Mouse (Mus musculus) left cerebral cortex, adult 9 months (tissue): ENCODE data around the gene Emc10.

Experiments
- DNase-seq, 2 experiments: peaks; one replicate each; pipeline ENCODE4 v3.0.0; 2022; ENCODE audit warnings: low spot score in 2 of 2

Gene Emc10

DNA sequence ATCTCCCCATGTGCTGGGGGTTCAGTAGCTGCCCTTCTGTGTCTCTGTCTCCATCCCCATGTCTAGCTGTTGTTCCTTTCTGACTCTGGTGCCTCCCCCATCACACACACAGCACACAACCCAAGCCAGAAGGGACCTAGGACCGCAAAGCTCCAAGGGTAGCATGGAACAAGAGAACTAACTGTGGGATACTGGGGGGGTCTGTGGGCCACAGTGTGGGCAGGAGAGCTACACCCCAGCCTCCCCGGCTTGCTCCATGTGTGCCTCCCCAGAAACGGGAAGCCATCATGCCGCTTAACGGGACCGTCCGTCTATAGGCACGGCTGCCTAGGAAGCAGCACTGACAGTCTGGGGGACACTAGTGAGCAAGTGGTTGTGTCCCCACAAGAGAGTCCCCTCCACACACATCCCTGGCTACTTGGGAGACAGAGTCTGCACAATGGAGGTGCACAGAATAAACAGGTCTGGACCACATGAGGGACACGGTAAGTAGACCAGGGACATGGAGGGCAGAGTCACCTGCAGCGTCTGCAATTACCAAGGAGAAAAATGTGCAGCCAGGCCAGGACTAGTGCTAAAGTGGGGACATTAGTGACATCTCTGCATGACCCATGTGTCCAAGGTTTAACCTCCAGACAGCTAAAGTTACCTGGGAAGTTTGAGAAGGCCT, 32.6 kb downstream of the Emc10 start:
- no peak for DNase-seq

DNA sequence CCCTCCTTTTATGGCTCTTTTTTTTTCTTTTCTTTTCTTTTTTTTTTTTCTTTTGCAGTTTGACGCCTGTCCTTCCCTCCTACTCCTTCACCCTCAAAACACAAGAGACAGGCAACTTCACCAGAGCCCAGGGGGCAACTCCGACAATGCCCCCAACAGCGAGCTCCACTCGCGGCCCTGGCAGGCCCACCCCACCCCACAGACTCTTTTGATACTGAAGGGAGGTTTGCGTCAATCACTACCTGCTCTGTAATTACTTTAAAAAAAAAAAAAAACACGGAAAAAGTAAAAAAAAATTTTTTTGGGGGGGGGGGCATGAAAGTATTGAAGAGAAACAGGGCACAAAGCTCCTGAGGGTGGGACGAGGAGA, 33.3 kb downstream of the Emc10 start:
- no peak for DNase-seq

DNA sequence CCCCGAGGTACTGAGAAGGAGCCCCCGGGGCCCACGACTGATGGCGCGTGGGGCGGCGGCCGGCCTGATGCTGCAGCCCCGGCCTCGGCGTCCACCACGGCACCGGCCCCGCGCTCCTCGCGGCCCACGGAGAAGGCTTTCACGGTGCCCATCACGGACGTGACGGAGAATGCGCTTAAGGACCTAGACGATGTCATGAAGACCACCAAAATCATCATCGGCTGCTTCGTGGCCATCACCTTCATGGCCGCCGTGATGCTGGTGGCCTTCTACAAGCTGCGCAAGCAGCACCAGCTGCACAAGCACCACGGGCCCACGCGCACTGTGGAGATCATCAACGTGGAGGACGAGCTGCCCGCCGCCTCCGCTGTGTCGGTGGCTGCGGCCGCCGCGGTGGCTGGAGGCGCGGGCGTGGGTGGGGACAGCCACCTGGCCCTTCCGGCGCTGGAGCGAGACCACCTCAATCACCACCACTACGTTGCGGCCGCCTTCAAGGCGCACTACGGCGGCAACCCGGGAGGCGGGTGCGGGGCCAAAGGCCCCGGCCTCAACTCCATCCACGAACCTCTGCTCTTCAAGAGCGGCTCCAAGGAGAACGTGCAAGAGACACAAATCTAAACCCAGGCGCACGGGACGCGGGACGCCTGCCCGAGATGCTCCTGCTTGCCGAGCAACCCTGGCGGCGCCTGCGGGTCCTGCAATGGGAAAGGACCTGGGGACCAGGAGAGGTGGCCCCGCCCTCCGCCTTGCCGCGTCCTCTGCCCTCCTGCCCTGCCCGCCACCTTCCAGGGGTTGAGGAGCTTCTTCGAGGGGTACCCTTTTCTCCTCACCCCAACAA, 33.9 kb downstream of the Emc10 start:
- no peak for DNase-seq

DNA sequence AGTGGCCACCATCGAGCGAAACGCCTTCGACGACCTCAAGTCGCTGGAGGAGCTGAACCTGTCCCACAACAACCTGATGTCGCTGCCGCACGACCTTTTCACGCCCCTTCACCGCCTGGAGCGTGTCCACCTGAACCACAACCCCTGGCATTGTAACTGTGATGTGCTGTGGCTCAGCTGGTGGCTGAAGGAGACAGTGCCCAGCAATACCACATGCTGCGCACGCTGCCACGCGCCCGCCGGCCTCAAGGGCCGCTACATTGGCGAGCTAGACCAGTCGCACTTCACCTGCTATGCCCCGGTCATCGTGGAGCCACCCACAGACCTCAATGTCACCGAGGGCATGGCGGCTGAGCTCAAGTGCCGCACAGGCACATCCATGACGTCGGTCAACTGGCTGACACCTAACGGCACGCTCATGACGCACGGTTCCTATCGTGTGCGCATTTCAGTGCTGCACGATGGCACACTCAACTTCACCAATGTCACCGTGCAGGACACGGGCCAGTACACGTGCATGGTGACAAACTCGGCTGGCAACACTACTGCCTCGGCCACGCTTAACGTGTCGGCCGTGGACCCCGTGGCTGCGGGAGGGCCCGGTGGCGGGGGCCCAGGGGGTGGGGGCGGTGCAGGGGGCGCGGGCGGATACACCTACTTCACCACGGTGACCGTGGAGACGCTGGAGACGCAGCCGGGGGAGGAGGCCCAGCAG, 34.7 kb downstream of the Emc10 start:
- no peak for DNase-seq

DNA sequence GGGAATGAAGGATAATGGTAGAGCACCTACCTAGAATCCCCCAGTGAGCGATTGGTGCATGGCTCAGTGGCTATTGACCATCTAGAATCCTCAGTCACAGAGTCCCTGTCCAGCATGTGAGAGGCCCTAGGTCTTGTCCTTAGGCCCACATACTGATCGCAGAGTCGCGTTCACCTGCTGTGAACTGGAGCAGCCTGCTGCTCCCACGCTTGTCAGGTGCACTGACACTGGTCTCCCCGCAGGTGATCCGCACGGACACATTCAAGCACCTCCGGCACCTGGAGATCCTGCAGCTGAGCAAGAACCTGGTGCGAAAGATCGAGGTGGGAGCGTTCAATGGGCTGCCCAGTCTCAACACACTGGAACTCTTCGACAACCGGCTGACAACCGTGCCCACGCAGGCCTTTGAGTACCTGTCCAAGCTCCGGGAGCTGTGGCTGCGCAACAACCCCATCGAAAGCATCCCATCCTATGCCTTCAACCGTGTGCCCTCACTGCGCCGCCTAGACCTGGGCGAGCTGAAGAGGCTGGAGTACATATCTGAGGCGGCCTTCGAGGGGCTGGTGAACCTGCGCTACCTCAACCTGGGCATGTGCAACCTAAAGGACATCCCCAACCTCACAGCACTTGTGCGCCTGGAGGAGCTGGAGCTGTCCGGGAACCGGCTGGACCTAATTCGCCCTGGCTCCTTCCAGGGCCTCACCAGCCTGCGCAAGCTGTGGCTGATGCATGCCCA, 35.4 kb downstream of the Emc10 start:
- no peak for DNase-seq

DNA sequence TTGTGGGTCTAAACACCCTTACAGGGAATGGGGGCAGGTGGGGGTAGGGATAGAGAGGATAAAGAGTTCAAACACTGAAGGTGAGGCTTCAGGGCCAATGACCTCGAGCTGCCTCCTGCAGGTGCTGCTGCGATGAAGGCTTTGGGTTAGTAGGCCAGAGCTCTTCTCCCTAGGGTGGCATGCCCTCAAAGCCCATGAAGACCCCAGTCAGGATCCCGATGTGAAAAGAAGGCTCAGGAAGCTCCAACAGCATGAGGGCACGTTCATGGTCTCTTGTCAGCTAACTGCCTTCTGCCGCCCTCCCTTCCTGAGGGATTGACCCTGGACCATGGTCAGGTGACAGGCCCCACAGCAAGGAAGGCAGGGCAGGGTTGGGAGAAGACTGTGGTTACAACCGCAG, 36.3 kb downstream of the Emc10 start:
- no peak for DNase-seq

DNA sequence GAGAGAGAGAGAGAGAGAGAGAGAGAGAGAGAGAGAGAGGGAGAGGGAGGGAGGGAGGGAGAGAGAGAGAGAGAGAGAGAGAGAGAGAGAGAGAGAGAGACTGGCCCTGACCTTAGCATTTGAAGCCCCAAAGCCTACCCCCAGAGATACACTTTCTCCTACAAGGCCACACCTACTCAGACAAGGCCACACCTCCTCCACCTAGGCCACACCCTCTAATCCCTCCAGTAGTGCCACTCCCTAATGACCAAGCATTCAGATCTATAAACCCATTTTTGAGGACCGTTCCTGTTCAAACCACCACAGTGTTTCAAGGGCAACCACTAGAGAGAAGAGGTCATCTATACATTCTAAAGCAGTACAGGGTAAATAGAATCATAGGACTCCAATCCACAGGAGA, 40.0 kb downstream of the Emc10 start:
- DNase-seq = no peak

DNA sequence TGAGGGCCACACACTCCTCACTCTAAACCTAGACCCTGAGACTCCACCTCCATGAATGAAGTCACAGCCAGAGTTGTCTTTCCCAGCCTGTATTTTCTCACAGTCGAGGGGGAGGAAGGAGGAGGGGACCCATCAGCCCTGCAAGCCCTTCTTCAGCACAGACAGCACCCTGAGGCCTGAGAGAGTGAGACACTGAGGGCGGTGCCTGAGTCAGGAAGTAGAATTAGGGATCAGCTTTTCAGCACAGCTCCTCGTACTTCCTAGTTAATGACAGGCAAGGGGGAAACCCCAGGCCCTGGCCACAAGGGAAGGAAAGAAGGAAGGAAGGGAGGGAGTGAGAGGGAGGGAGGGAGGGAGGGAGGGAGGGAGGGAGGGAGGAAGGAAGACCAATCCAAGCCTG, 43.1 kb downstream of the Emc10 start:
- no peak for DNase-seq

DNA sequence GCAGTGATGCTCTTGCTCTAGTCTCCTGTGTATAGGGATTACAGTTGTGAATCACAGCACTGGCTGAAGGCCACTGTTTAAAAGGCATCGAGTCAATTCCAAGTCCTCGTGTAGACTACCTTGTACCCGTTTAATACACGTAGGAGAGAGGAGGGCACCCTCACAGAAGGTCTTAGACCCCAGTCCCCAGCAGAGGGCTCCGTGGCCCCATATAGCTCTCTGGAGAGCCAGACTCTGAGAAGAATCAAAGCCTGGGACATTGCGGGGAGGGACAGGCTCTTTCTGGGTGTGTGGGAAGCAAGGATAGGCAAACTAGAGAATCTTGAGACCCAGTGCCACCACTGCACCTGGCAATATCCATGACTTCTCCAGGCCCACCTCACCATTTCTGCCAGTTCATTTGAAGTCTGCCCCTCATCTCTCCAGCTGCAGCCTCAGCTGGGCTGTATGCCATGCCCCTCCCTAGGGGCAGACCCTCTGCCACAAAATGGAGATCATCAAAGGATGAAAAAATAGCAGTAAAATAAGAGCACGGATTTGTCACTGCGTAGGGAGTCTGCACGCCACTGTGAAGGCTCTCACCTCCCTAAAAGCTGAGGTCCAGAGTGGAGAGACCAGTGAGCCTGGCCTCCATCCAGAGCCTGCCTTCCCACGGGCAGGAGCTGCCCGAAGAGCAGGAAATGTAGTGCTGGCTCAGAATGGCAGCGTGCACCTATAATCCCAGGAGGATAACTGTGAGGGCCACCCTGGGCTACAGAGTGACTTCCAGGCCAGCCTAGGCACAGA, 50.1 kb downstream of the Emc10 start:
- no peak for DNase-seq

DNA sequence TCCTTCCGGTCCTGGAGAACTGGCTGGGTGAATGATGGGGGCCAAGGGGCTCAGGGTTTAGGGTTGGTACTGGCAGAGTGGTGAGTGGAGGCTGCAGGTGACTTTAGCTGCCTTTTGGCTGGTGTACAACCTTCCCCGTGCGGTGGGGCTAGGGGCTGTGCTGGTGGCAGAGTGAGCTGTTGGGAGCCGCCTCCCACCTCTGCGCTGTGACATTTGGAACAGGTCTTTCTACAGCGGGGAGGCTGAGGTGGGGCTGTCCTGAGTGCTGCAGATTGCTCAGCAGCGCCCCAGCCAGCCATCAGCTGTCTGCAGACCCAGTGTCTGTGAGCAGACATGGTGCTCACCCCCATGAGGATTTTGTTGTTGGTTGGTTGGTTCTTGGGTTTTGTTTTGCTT, 50.8 kb downstream of the Emc10 start:
- no peak for DNase-seq

DNA sequence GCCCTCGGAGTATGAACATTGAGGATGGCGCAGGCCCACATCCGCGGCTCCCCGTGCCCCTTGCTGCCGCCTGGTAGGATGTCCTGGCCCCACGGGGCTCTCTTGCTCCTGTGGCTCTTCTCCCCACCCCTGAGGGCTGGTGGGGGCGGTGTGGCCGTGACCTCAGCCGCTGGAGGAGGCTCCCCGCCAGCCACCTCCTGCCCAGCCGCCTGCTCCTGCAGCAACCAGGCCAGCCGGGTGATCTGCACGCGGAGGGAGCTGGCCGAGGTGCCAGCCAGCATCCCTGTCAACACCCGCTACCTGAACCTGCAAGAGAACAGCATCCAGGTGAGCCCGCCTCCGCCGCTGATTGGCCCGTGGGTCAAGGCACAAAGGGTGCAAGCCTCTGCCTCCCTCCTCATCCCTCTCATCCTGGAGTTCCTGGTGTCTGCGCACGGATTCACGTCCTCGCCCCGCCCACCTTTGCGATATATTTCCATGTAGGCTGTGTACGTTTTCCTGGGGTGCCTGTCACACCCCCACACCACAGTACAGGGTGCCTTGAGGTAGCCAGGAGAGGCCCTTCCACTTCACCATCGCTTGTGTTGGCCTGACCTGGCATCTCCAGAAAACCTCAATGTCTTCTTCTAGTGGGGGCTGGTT, 51.3 kb downstream of the Emc10 start:
- DNase-seq = no peak

DNA sequence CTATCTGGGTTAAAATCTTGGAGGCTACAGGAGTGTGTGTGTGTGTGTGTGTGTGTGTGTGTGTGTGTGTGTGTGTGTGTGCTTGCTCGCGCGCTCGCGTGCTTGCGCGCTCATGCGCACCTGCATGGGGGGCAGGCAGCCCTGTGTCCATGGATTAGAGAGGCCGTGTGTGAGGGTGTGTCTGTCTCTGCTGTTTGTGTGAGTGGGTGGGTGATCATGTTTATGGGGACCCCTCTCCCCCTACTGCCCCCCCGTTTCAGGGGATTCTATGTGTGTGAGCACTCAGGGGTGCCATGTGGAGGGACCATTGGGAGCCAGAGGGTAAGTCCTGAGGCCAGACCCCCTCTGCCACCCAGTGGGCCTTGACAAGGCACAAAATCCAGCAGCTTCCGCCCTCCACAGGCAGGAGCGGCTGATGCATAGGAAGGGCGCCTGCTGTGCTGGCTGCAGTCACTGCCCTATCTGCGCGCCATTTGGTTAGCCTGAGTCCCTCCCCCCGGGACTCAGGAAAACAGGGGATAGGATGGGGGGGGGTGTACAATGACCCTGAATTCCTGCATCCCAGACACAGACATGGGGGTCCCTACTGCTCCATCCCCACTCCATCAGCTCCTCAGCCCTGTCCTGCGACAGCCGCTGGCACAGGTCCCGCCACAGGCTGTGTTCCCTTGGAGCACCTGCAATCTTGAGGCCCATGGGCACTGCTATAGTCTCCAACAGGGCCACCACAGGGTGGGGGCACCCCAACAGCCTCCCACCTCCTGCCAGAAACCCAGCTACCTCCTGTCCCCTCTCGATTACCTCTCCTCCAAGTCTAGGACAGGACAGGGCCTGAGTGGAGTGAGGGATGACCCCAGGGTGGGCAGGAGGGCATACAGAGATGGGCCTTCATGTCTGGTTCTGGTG, 52.8 kb downstream of the Emc10 start:
- DNase-seq = no peak

DNA sequence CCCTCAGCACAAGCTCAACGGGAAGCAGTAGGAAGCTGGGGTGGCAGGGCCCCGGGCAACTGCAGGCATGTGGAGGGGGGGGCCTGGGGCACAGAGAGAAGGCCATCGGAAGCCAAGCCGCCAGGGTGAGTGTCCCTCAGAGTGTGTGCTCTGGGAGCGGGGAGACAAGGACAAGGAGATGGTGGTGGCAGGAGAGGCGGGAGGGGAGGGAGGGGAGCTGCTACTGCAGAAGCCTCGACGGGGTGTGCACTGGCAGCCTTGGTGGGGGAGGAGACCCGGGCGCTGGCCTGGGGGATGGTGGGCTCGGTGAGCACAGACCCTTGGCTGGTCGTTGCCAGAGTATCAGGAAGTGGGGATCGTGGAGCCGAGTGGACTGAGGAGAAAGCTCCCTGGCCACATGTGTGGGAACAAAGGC, 53.9 kb downstream of the Emc10 start:
- DNase-seq = no peak

DNA sequence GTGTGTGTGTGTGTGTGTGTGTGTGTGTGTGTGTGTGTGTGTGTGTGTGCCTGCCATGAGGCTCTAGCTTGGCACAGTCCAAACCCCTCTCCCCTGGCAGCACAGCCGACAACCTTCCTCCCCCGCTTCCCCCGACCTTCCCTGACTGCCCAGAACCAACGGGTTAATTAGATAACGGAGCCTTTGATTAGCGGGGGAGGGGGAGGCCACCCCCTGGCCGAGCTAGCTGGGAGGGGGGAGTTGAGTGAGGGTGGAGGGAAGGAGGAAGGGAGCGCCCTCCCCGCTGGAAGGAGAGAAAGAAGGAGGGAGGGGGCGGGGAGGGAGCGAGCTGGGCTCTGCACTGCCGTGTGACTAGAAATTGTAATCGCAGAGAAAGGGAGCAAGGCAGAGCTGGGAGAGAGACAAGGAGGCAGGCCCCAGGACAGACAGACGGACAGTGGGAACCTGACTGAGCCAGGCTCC, 54.6 kb downstream of the Emc10 start:
- DNase-seq = no peak

DNA sequence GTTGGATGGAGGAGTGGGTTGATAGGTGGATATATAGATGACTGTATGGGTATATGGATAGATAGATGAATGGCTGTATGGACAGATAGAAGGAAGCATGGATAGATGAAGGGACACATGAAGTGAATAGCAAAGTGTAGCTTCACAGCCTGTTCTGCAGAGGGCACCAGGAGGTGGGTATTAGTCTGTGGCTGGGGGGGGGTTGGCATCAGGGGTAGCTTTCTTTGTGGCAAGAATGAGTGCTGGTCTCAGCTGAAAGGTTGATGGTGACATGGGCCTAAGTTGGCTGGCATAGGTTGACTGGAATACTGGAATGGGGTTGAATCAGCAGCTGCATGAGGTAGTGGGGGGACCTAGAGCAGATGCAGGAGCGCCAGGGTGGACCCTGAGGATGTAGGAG, 55.1 kb downstream of the Emc10 start:
- no peak for DNase-seq

DNA sequence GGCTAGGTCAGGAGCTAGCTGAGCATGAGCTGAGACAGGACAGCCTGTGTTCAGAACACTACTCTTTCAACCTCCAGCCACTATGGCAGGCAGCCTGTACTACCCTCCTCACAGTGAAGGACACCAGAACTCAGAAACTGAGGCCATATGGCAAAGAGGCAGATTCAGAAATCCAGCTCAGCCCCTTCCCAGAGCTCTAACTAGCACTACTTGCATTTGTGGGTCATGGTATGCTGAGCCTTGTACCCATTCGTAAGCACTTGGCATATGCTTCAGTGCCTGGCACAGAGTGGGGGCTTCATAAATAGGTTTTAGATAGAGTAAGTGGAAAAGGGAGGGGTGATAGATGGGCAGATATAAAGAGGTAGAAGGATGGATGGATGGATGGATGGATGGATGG, 55.9 kb downstream of the Emc10 start:
- DNase-seq = no peak
